Mouse (Mus musculus) heart, adult 2 months (tissue): Measurements from ENCODE around the gene 2700097O09Rik.

Source experiments
- CTCF ChIP-seq: fragments of 200-600 bp; IDR thresholded peaks from 2 replicates; pipeline ENCODE4 v1.8.1; 2022; ENCODE audit warnings: antibody characterized with exemption, mild to moderate bottlenecking, moderate library complexity
- EP300 ChIP-seq: fragments of 200-500 bp; IDR thresholded peaks from 2 replicates; pipeline ENCODE4 v1.6.1; 2011; ENCODE audit warnings: low read depth, low read length, control low read depth; ENCODE audit not compliant: insufficient read depth
- POLR2A ChIP-seq: fragments of 200-500 bp; IDR thresholded peaks from 2 replicates; pipeline ENCODE4 v1.6.1; 2011; ENCODE audit warnings: mild to moderate bottlenecking, low read depth, low read length, control low read depth; ENCODE audit not compliant: insufficient read depth

DNA sequence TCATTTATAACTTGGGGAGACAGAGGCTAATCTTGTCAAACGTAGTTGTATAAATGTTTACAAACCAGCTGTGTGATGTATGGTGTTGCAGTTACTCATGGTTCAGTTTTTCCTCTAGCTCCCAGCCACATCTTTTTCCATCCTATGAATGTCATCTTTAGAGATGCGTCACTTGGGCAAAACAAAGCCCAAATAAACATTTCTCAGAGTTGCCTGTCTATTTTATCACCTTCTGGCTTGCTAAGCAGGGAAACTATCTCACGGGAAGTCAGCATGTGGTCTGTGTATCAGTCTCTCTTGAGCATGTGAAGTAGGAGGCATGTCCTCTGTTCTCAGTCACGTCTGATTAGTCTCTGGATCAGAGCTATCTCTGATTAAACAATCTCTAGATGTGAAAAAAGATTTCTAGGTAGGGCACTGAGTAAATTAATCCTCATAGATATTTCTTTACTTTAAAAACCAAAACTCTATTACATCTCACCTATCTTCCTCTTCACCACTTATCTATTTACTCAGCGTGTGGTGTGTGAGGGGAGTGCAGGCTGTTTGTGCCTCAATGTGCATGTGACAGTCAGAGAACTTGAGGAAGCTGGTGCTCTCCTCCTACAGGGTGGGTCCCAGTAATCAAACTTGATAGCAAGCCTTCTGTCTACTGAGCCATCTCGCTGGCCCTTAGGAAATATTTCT, 19.6 kb downstream of the 2700097O09Rik start:
- TF ChIP-seq EP300 (no peak), CTCF (no peak), POLR2A (no peak)
